ENCODE assay signal across 8 mouse cellular contexts in genomic region chr9:110657474-110658078, GRCm38 (mm10). TPM values are rescaled to one million over a fixed set of nuclear protein-coding genes. Genes with fewer than 3 reads are reported as not detected.
DNase-seq lines count a peak whose midpoint lies in the region; ATAC-seq and TF ChIP-seq lines count a peak whose summit lies in the region.

No protein-coding gene starts in this region.

- H3K4me2 ChIP-seq in limb, embryonic 15.5 days, result peak overlapping the region; percentile 62
- H3K4me2 ChIP-seq in myocyte (ENCODE audit: low read depth), result peak overlapping the region; percentile 79

- peaks cover 10% of the 10 kb centered on the region for H3K36me3 ChIP-seq in embryonic facial prominence, embryonic 10.5 days (replicated peaks)
- H3K36me3 ChIP-seq in hindbrain, embryonic 10.5 days, result peaks cover 11% of the 10 kb centered on the region
- H3K36me3 ChIP-seq in limb, embryonic 15.5 days, result 0 out of 2 replicates have a peak, but pooled peaks cover 8% of the 10 kb centered on the region
- no peaks in the 10 kb centered on the region for H3K36me3 ChIP-seq in myocyte (ENCODE audit: control insufficient read depth, insufficient read depth)

- peaks cover 14% of the 10 kb centered on the region for H3K27me3 ChIP-seq in embryonic facial prominence, embryonic 10.5 days (replicated peaks; ENCODE audit: low read depth, poor library complexity, severe bottlenecking)
- H3K27me3 ChIP-seq in hindbrain, embryonic 10.5 days (ENCODE audit: insufficient read depth, poor library complexity, severe bottlenecking), result peaks cover 12% of the 10 kb centered on the region
- H3K27me3 ChIP-seq in limb, embryonic 15.5 days, result peaks cover 16% of the 10 kb centered on the region
- H3K27me3 ChIP-seq in myocyte (ENCODE audit: control insufficient read depth, insufficient read depth, insufficient read length), result no peaks in the 10 kb centered on the region

- WGBS in embryonic facial prominence, embryonic 10.5 days, result 88% methylated on average over 13 of the region's 13 CpGs
- 77% methylated on average over 13 of the region's 13 CpGs for whole genome bisulfite sequencing in hindbrain, embryonic 10.5 days
- WGBS in limb, embryonic 15.5 days, result 82% methylated on average over 13 of the region's 13 CpGs

- no peak for TF ChIP-seq POLR2A in myocyte (IDR thresholded peaks at IDR 0.05; ENCODE audit: insufficient read length, low read depth)

- H3K4me1 ChIP-seq in embryonic facial prominence, embryonic 10.5 days, result peaks cover 47% of the 10 kb centered on the region
- H3K4me1 ChIP-seq in hindbrain, embryonic 10.5 days (replicated peaks), result peaks cover 46% of the 10 kb centered on the region
- H3K4me1 ChIP-seq in limb, embryonic 15.5 days, result peaks cover 32% of the 10 kb centered on the region

- ATAC-seq in limb, embryonic 15.5 days (ENCODE audit: insufficient number of reproducible peaks, low FRiP score, low TSS enrichment, low read depth), result no peak

- no peaks in the 10 kb centered on the region for H3K9me3 ChIP-seq in embryonic facial prominence, embryonic 10.5 days
- H3K9me3 ChIP-seq in hindbrain, embryonic 10.5 days, result no peaks in the 10 kb centered on the region
- no peaks in the 10 kb centered on the region for H3K9me3 ChIP-seq in limb, embryonic 15.5 days

- peak overlapping the region; percentile 79 for H3K4me3 ChIP-seq in embryonic facial prominence, embryonic 10.5 days
- peak overlapping the region; percentile 78 for H3K4me3 ChIP-seq in hindbrain, embryonic 10.5 days
- peak overlapping the region; percentile 83 for H3K4me3 ChIP-seq in limb, embryonic 15.5 days
- H3K4me3 ChIP-seq in myocyte, result peak overlapping the region; percentile 86

- H3ac ChIP-seq in myocyte (ENCODE audit: control insufficient read depth, insufficient read length), result no peak overlapping the region

- peak; percentile 60 to 66 for DNase-seq in lung, adult 18-20 months
- DNase-seq in lung, postnatal 25 days (ENCODE audit: low spot score), result no peak
- no peak for DNase-seq in embryonic facial prominence, embryonic 10.5 days (ENCODE audit: low spot score)
- DNase-seq in hindbrain, embryonic 10.5 days (ENCODE audit: low spot score), result no peak
- no peak for DNase-seq in urinary bladder, adult 18-20 months (ENCODE audit: low spot score in 2 of 2)
- no peak for DNase-seq in embryo, embryonic 10.5 days (ENCODE audit: low spot score)

- peak overlapping the region; percentile 98; the same call in 1 of the 2 replicates for H3K27ac ChIP-seq in embryonic facial prominence, embryonic 10.5 days (replicated peaks)
- H3K27ac ChIP-seq in hindbrain, embryonic 10.5 days, result peak overlapping the region; percentile 99; the same call in 1 of the 2 replicates
- H3K27ac ChIP-seq in limb, embryonic 15.5 days, result no peak overlapping the region

- H3K79me2 ChIP-seq in myocyte (ENCODE audit: control insufficient read depth, insufficient read depth), result peaks cover 53% of the 10 kb centered on the region

- H3K9ac ChIP-seq in limb, embryonic 15.5 days, result no peak overlapping the region; the same call in 1 of the 2 replicates

TF ChIP-seq in myocyte, 11 proteins besides CTCF, POLR2A, EP300 and RAD21:
- TF ChIP-seq TCF3 (IDR thresholded peaks at IDR 0.05; ENCODE audit: insufficient read length, low read depth), result no peak
- TF ChIP-seq MYOG (IDR thresholded peaks at IDR 0.05; ENCODE audit: control insufficient read depth in 1 of 3, insufficient read depth in 1 of 3, insufficient read length in 2 of 3, low read depth in 2 of 3), result no peak
- TF ChIP-seq MYOD1 (IDR thresholded peaks at IDR 0.05; ENCODE audit: control insufficient read depth in 1 of 3, insufficient read length in 2 of 3, low read depth in 2 of 3), result no peak
- no peak for TF ChIP-seq CEBPB (IDR thresholded peaks at IDR 0.05; ENCODE audit: insufficient read depth, poor library complexity, severe bottlenecking)
- TF ChIP-seq POLR2AphosphoS2 (IDR thresholded peaks at IDR 0.05; ENCODE audit: insufficient read length, low read depth), result no peak

RNA-seq across cellular contexts. Expression of gene Ccdc12, which starts 1.3 kb away (rescaled TPM):
- 174 and 177 TPM in 2 replicates for polyA plus RNA-seq in embryonic facial prominence, embryonic 10.5 days (2016; fragmentation: Nextera tagmentation; extraction: Ambion mirVana)
- polyA plus RNA-seq in hindbrain, embryonic 10.5 days (2016; fragmentation: Nextera tagmentation; extraction: Ambion mirVana), result 173 and 180 TPM in 2 replicates
- polyA plus RNA-seq in limb, embryonic 15.5 days (2015; fragmentation: Nextera tagmentation; extraction: Ambion mirVana), result 116 and 126 TPM in 2 replicates
- 59.2 TPM for polyA plus RNA-seq in myocyte (2012; fragmentation: generic; extraction: Trizol)

RNA-seq across cellular contexts. Expression of gene Nbeal2, which starts 3.6 kb away (rescaled TPM):
- polyA plus RNA-seq in embryonic facial prominence, embryonic 10.5 days (2016; fragmentation: Nextera tagmentation; extraction: Ambion mirVana), result 1.9 and 2.0 TPM in 2 replicates
- polyA plus RNA-seq in hindbrain, embryonic 10.5 days (2016; fragmentation: Nextera tagmentation; extraction: Ambion mirVana), result 1.4 and 1.7 TPM in 2 replicates
- 5.7 and 5.8 TPM in 2 replicates for polyA plus RNA-seq in limb, embryonic 15.5 days (2015; fragmentation: Nextera tagmentation; extraction: Ambion mirVana)
- polyA plus RNA-seq in myocyte (2012; fragmentation: generic; extraction: Trizol), result 3.3 TPM

RNA-seq across cellular contexts. Expression of gene Nradd, which starts 33.3 kb away (rescaled TPM):
- polyA plus RNA-seq in embryonic facial prominence, embryonic 10.5 days (2016; fragmentation: Nextera tagmentation; extraction: Ambion mirVana), result 37.8 and 39.3 TPM in 2 replicates
- 39.9 and 49.9 TPM in 2 replicates for polyA plus RNA-seq in hindbrain, embryonic 10.5 days (2016; fragmentation: Nextera tagmentation; extraction: Ambion mirVana)
- polyA plus RNA-seq in limb, embryonic 15.5 days (2015; fragmentation: Nextera tagmentation; extraction: Ambion mirVana), result 43.5 and 46.4 TPM in 2 replicates
- polyA plus RNA-seq in myocyte (2012; fragmentation: generic; extraction: Trizol), result 66.9 TPM

Comparison
In these comparisons a context has a peak if more than half of its experiments do, and no peak if none do; other contexts are left out.
1. DNase-seq: peak in lung, adult 18-20 months (2 of 2); none in lung, postnatal 25 days (single experiment), embryonic facial prominence, embryonic 10.5 days (single experiment), hindbrain, embryonic 10.5 days (single experiment), urinary bladder, adult 18-20 months (0 of 2) and embryo, embryonic 10.5 days (single experiment).
2. Peak in every context shown above with its lines, with median percentiles within 50 percentile points of each other: H3K4me3 ChIP-seq.